Mouse (Mus musculus) megakaryocyte, embryonic 14.5 days (primary cell): ENCODE data around the gene Scn10a. TPM values are rescaled to one million over a fixed set of nuclear protein-coding genes. Genes with fewer than 3 reads are reported as not detected.

Source experiments
- H3K27me3 ChIP-seq: replicated peaks from 2 replicates; pipeline ENCODE3; 2012; ENCODE audit warnings: inconsistent platforms
- H3K36me3 ChIP-seq: replicated peaks from 2 replicates; pipeline ENCODE3; 2012; ENCODE audit warnings: low read length, inconsistent platforms, mixed read lengths
- H3K4me1 ChIP-seq: 2 replicates; pipeline ENCODE4 v1.6.1; 2012; ENCODE audit warnings: inconsistent platforms
- H3K4me3 ChIP-seq: replicated peaks from 2 replicates; pipeline ENCODE3; 2012; ENCODE audit warnings: moderate library complexity, mild to moderate bottlenecking, inconsistent platforms
- H3K9me3 ChIP-seq: 2 replicates; pipeline ENCODE4 v1.6.1; 2012; ENCODE audit warnings: inconsistent platforms
- FLI1 ChIP-seq: IDR thresholded peaks from 2 replicates; pipeline ENCODE4 v1.6.1; 2012; ENCODE audit warnings: low read length, inconsistent platforms, mixed read lengths
- GATA1 ChIP-seq: IDR thresholded peaks from 3 replicates; pipeline ENCODE4 v1.6.1; 2012; ENCODE audit warnings: mixed read lengths, low read length, inconsistent platforms, borderline replicate concordance
- polyA plus RNA-seq: library from polyadenylated mRNA; stranded (reverse); fragments of >175 nt; gene quantifications from 2 replicates; pipeline ENCODE4 v1.2.3, GENCODE M21; 2012; ENCODE audit warnings: low replicate concordance; ENCODE audit not compliant: insufficient read depth

Scn10a gene
- polyA plus RNA-seq, 1 experiment, result not detected

- Histone ChIP-seq H3K27me3 (peaks cover 25% of the 10 kb centered on the region), H3K4me1 (no peaks in the 10 kb centered on the region), H3K9me3 (no peaks in the 10 kb centered on the region), H3K36me3 (no peaks in the 10 kb centered on the region), H3K4me3 (no peak overlapping the region)
- TF ChIP-seq FLI1, result no peak
- no peak for TF ChIP-seq GATA1
These were observed 7.9 kb upstream of the Scn10a start for GRCm38 (mm10) chr9:119726990-119727389.

- no peak overlapping the region for H3K4me3 ChIP-seq
- H3K27me3 ChIP-seq, result peaks cover 25% of the 10 kb centered on the region
- H3K4me1 ChIP-seq, result no peaks in the 10 kb centered on the region
- H3K36me3 ChIP-seq, result no peaks in the 10 kb centered on the region
- no peak for TF ChIP-seq GATA1
- TF ChIP-seq FLI1, result no peak
- H3K9me3 ChIP-seq, result no peaks in the 10 kb centered on the region
These were observed 6.3 kb upstream of the Scn10a start for GRCm38 (mm10) chr9:119725293-119725862.

GRCm38 (mm10) chr9:119706700-119707099 lies 12.4 kb downstream of the Scn10a start:
- no peaks in the 10 kb centered on the region for H3K36me3 ChIP-seq
- no peaks in the 10 kb centered on the region for H3K27me3 ChIP-seq
- no peaks in the 10 kb centered on the region for H3K4me1 ChIP-seq
- H3K4me3 ChIP-seq, result no peak overlapping the region
- no peaks in the 10 kb centered on the region for H3K9me3 ChIP-seq
- TF ChIP-seq GATA1 (no peak), FLI1 (no peak)

- H3K27me3 ChIP-seq, result peaks cover 1% of the 10 kb centered on the region
- H3K36me3 ChIP-seq, result no peaks in the 10 kb centered on the region
- peaks cover 6% of the 10 kb centered on the region; the same call in 1 of the 2 replicates for H3K9me3 ChIP-seq
- no peak overlapping the region for H3K4me3 ChIP-seq
- TF ChIP-seq FLI1, result no peak
- no peak for TF ChIP-seq GATA1
- H3K4me1 ChIP-seq, result no peaks in the 10 kb centered on the region
These were observed 27.6 kb downstream of the Scn10a start for GRCm38 (mm10) chr9:119691505-119691904.

- H3K9me3 ChIP-seq, result peaks cover 11% of the 10 kb centered on the region
- TF ChIP-seq GATA1 (no peak), FLI1 (no peak)
- H3K36me3 ChIP-seq, result no peaks in the 10 kb centered on the region
- H3K4me3 ChIP-seq, result no peak overlapping the region
- no peaks in the 10 kb centered on the region for H3K27me3 ChIP-seq
- H3K4me1 ChIP-seq, result no peaks in the 10 kb centered on the region
These were observed 28.1 kb downstream of the Scn10a start for GRCm38 (mm10) chr9:119691001-119691400.

- TF ChIP-seq GATA1 (no peak), FLI1 (no peak)
- no peak overlapping the region for H3K4me3 ChIP-seq
- no peaks in the 10 kb centered on the region for H3K4me1 ChIP-seq
- peaks cover 17% of the 10 kb centered on the region for H3K9me3 ChIP-seq
- no peaks in the 10 kb centered on the region for H3K36me3 ChIP-seq
- no peaks in the 10 kb centered on the region for H3K27me3 ChIP-seq
These were observed 31.2 kb downstream of the Scn10a start for GRCm38 (mm10) chr9:119687893-119688292.

- TF ChIP-seq FLI1 (no peak), GATA1 (no peak)
- Histone ChIP-seq H3K4me3 (no peak overlapping the region), H3K4me1 (no peaks in the 10 kb centered on the region), H3K9me3 (peaks cover 14% of the 10 kb centered on the region), H3K36me3 (no peaks in the 10 kb centered on the region), H3K27me3 (no peaks in the 10 kb centered on the region)
These were observed 32.9 kb downstream of the Scn10a start for GRCm38 (mm10) chr9:119686187-119686586.

- H3K4me1 ChIP-seq, result no peaks in the 10 kb centered on the region
- no peak overlapping the region for H3K4me3 ChIP-seq
- H3K36me3 ChIP-seq, result no peaks in the 10 kb centered on the region
- peaks cover 7% of the 10 kb centered on the region for H3K9me3 ChIP-seq
- H3K27me3 ChIP-seq, result no peaks in the 10 kb centered on the region
- TF ChIP-seq GATA1 (no peak), FLI1 (no peak)
These were observed 38.2 kb downstream of the Scn10a start for GRCm38 (mm10) chr9:119680896-119681295.

- TF ChIP-seq FLI1 (no peak), GATA1 (no peak)
- no peaks in the 10 kb centered on the region for H3K4me1 ChIP-seq
- H3K36me3 ChIP-seq, result no peaks in the 10 kb centered on the region
- H3K27me3 ChIP-seq, result no peaks in the 10 kb centered on the region
- H3K4me3 ChIP-seq, result no peak overlapping the region
- peaks cover 4% of the 10 kb centered on the region; the same call in 1 of the 2 replicates for H3K9me3 ChIP-seq
These were observed 55.0 kb downstream of the Scn10a start for GRCm38 (mm10) chr9:119664109-119664508.

- Histone ChIP-seq H3K4me1 (no peaks in the 10 kb centered on the region; the same call in 1 of the 2 replicates), H3K9me3 (no peaks in the 10 kb centered on the region), H3K4me3 (no peak overlapping the region), H3K36me3 (no peaks in the 10 kb centered on the region), H3K27me3 (peaks cover 10% of the 10 kb centered on the region)
- no peak for TF ChIP-seq GATA1
- no peak for TF ChIP-seq FLI1
These were observed 63.0 kb downstream of the Scn10a start for GRCm38 (mm10) chr9:119656111-119656510.

GRCm38 (mm10) chr9:119653758-119654157 lies 65.4 kb downstream of the Scn10a start:
- Histone ChIP-seq H3K27me3 (peaks cover 11% of the 10 kb centered on the region), H3K4me1 (no peaks in the 10 kb centered on the region; the same call in 1 of the 2 replicates), H3K4me3 (no peak overlapping the region), H3K9me3 (no peaks in the 10 kb centered on the region), H3K36me3 (no peaks in the 10 kb centered on the region)
- TF ChIP-seq GATA1 (no peak), FLI1 (no peak)
